Mouse (Mus musculus): Measurements from ENCODE around the gene Tns1. TPM values are rescaled to one million over a fixed set of nuclear protein-coding genes. Genes with fewer than 3 reads are reported as not detected.

Tns1 gene
- polyA plus RNA-seq, 1 experiment: 15.1 TPM

DNA sequence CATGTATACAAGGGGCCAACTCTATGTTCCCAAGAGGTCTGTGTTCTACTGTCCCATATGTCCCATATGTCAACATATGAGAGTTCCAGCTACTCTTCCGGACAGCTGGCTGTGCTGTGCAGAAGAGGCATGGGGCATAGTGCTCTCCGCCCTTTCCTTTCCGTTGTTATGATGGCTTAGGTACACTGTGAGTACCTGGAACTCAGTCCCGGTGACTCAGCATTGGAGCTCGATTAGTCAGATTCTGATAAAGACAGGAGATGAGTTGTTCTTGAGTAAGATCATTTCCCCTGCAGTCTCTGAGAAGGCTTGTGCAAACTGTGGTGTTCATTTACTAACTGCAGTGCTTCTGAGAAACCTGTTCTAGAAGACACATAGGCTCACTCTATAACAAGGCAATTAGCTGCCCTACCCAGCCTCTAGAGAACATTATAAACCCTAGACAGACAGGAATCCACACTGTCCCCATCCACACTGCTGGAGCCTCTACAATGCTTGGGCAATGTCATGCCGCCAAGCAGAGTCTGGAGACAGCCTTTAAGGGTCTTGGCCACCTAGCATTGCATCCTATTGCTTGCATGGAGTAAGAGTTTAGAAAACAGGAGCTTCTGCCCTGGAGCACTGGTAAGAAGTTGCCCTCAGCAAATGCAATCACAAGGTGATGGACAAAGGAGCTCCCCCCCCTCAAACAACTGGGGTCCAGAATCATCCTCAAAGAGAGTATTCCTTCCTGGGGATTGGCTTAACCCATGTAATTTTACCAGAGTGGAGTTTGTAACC, 25.0 kb upstream of the Tns1 start:
- no peak for TF ChIP-seq CTCF (IDR thresholded peaks at IDR 0.05; ENCODE audit: borderline replicate concordance, extremely low read depth, insufficient read depth, insufficient read length)
- TF ChIP-seq POLR2A (IDR thresholded peaks at IDR 0.05; ENCODE audit: borderline replicate concordance, extremely low read depth, insufficient read depth, insufficient read length, poor library complexity, severe bottlenecking): no peak
- DNase-seq (ENCODE audit: low read depth): no peak

DNA sequence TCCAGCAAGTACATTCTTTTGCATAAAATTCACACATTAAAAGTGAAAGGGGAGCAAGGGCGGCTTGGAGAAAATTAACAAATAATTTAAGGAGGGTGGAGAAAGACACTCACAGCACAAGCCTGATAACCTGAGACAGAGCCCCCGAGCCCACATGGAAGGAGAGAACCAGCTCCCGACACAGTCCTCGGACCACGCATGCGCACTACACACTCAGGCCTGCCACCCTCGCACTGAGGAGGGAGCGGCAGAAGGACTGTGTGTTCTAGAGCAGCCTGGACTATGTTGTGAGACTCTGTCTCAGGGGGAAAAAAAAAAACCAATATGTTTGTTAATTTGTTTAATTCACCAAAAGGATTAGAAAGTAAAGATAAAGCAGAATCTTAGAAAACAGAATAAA, 17.5 kb upstream of the Tns1 start:
- DNase-seq (ENCODE audit: low read depth): no peak
- TF ChIP-seq POLR2A (IDR thresholded peaks at IDR 0.05; ENCODE audit: borderline replicate concordance, extremely low read depth, insufficient read depth, insufficient read length, poor library complexity, severe bottlenecking): no peak
- no peak for TF ChIP-seq CTCF (IDR thresholded peaks at IDR 0.05; ENCODE audit: borderline replicate concordance, extremely low read depth, insufficient read depth, insufficient read length)

DNA sequence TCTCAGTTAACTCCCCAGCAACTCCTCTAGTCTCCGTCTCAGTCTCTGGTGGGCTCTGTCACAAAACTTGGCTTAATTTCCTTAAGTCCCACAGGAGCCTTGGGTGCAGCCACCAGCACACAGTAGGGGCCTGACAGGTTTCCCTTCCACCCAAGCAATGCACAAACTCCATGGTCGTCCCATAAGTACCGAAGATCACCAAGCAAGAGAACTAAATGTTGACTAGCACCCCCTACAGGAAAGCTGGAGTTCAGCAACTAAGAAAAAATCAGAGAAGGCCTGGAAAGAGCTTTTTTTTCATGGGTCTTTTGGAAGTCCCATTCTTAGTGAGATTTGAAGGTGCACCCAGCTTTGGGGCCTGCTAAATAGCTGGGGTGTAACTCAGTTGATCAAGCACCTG, 15.2 kb upstream of the Tns1 start:
- DNase-seq (ENCODE audit: low read depth): no peak
- TF ChIP-seq POLR2A (IDR thresholded peaks at IDR 0.05; ENCODE audit: borderline replicate concordance, extremely low read depth, insufficient read depth, insufficient read length, poor library complexity, severe bottlenecking) (no peak), CTCF (IDR thresholded peaks at IDR 0.05; ENCODE audit: borderline replicate concordance, extremely low read depth, insufficient read depth, insufficient read length) (peak; percentile 27; the same call in 1 of the 2 replicates)

DNA sequence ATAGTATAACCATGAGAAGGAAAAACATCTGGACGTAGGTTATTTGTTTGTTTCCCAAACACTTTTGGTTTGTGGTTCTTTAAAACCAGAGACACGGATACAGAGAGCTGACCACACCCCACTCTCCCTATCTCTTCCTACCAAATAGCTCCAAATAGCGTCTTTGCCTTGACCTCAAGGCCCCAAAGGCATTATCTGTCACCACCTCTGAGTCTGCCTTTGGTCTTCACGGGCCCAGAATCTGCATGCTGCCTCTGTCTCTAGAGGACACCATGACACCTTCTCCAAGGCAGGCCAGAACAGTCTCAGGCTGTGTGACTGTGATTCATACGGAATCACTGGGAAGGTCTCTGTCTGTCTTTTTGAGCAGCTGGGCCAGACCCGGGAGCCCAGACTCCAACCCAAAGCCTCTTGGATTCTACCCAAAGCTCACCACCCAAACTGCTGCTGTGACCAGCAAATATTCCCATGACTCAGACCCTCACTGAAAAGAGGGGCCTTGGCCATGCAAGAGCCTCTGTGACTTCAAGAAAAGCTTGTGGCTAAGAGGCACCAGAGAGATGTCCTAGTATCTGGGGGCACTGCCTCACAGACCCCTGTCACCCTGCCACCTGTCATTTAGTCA, 11.2 kb upstream of the Tns1 start:
- DNase-seq (ENCODE audit: low read depth): no peak
- TF ChIP-seq POLR2A (IDR thresholded peaks at IDR 0.05; ENCODE audit: borderline replicate concordance, extremely low read depth, insufficient read depth, insufficient read length, poor library complexity, severe bottlenecking): no peak

DNA sequence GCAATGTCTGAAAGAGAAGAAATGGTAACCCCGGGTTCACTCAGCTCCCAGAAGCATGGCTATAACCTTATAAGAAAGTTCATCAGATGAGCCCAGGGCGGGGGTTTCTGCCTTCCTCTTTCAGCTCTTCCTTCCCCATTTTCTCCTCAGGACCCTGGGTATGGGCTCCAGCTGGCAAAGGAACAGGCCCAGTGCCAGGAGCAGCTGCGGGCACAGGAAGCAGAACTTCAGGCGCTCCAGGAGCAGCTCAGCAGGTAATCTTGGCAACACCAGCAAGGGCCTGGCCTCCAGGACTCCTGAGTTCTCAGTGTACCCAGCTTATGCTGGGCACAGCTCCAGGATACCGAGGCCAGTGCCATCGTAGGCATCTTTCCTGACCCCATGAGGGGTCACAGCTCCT, 9.7 kb upstream of the Tns1 start:
- DNase-seq (ENCODE audit: low read depth): no peak
- TF ChIP-seq CTCF (IDR thresholded peaks at IDR 0.05; ENCODE audit: borderline replicate concordance, extremely low read depth, insufficient read depth, insufficient read length): no peak

DNA sequence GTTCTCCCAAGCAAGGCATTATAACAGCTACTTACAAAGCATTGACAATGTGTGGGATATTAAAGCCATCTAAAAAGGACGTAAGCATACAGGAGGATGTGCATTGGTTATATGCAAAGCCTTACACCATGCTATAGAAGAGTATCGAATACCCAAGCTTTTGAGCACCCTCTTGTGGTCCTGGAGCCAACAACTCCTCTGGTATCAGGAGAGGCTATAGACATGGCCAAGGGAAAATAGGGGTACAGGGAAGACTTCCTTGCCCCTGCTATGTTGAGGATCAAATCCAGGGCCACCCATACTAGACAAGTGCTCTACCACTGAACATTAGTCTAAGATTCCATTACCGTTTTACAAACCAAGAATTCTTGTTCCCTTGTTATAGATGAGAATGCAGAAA, 7.8 kb upstream of the Tns1 start:
- TF ChIP-seq POLR2A (IDR thresholded peaks at IDR 0.05; ENCODE audit: borderline replicate concordance, extremely low read depth, insufficient read depth, insufficient read length, poor library complexity, severe bottlenecking) (no peak), CTCF (IDR thresholded peaks at IDR 0.05; ENCODE audit: borderline replicate concordance, extremely low read depth, insufficient read depth, insufficient read length) (peak; percentile 32; the same call in 1 of the 2 replicates)
- DNase-seq (ENCODE audit: low read depth): no peak

DNA sequence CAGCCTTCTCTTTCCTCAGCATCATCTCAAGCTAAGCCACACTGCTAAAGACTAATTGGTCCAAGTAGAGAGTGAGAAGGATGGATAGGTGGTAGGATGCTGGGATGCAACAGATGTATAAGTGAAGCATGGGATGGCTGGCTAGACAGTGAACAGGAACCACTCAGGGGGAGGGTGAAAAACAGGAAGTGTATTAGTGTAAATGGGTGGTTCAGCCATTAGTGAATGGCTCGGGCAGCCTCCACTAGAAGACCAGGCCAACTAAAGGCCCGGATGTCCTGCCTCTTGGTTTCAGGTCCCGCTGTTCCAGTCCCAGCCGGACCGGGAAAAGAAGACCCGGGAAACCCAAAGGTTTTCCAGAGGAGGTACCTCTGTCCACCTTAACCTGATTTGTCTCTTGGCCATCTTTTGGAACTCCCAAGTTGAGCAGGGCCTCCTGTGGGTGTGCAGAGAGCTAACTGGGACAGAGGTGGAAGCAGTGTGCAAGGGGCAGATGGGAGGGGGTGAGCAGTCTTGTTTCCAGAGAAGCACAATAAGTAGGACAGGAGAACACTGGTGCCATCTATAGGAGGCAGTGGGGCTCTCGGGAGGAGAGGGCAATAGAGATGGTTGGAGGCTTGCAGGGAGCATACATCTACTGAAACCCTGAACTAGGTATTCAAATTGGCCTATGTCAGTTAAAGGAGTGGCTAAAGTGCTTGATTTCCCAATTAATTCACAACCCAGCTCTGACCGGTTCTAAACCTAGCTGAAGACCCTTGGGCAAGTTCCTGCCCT, 6.8 kb upstream of the Tns1 start:
- TF ChIP-seq CTCF (IDR thresholded peaks at IDR 0.05; ENCODE audit: borderline replicate concordance, extremely low read depth, insufficient read depth, insufficient read length): no peak
- no peak for TF ChIP-seq POLR2A (IDR thresholded peaks at IDR 0.05; ENCODE audit: borderline replicate concordance, extremely low read depth, insufficient read depth, insufficient read length, poor library complexity, severe bottlenecking)
- DNase-seq (ENCODE audit: low read depth): no peak

DNA sequence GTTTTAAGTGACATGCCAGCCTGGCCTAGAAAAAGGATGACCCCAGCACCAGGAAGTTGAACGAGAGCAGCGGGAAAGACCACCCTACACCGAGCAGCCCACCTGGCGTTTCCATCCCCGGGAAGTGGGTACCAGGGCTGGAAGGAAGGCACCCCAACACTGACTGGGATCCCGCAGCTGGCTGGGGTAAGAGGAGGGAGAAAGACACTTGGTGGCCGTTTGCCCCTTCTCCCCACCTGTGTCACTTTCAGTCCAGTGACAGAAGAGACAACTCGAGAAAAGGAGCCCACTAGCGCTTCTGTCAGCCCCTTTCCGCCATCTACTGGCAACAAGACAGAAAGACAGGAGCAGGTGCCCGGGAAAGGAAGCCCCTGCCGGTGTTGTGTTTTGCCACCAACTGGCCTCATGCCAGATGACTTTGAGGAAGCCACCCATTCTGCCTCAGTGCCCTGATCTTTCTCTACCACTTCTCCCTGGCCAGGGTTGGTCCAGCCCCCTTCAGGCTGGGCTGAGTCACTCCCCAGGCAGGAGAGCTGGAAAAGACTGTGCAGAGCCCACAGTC, 823 bp upstream of the Tns1 start, which contains the start of gene Rufy4:
Gene Rufy4 (plus strand): TSS at position 551 of the 562 bp plus-strand sequence.
- TF ChIP-seq POLR2A (IDR thresholded peaks at IDR 0.05; ENCODE audit: borderline replicate concordance, extremely low read depth, insufficient read depth, insufficient read length, poor library complexity, severe bottlenecking): no peak
- TF ChIP-seq CTCF (IDR thresholded peaks at IDR 0.05; ENCODE audit: borderline replicate concordance, extremely low read depth, insufficient read depth, insufficient read length): peak; percentile 90
- DNase-seq (ENCODE audit: low read depth): peak; percentile 89

DNA sequence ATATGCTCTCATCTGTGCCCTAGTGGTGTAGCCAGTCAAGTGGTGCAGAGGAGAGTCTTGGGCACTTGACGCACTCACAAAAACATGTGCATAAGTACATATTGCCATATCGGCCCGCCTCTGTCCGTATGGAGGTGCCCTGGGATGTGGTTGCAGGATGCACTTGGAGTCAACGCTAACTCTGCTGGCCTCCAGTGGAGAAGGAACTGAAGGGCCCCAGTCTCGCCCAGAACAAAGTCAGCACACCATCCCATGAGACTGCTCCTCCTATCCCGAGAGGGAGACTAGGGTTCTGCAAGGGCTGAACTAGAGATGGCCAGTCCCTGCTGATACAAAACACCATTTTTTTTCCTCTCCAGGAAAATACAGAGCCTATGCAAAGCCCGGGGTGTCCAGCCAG, 1.0 kb downstream of the Tns1 start:
- no peak for DNase-seq (ENCODE audit: low read depth)
- TF ChIP-seq POLR2A (IDR thresholded peaks at IDR 0.05; ENCODE audit: borderline replicate concordance, extremely low read depth, insufficient read depth, insufficient read length, poor library complexity, severe bottlenecking): no peak
- TF ChIP-seq CTCF (IDR thresholded peaks at IDR 0.05; ENCODE audit: borderline replicate concordance, extremely low read depth, insufficient read depth, insufficient read length): no peak

DNA sequence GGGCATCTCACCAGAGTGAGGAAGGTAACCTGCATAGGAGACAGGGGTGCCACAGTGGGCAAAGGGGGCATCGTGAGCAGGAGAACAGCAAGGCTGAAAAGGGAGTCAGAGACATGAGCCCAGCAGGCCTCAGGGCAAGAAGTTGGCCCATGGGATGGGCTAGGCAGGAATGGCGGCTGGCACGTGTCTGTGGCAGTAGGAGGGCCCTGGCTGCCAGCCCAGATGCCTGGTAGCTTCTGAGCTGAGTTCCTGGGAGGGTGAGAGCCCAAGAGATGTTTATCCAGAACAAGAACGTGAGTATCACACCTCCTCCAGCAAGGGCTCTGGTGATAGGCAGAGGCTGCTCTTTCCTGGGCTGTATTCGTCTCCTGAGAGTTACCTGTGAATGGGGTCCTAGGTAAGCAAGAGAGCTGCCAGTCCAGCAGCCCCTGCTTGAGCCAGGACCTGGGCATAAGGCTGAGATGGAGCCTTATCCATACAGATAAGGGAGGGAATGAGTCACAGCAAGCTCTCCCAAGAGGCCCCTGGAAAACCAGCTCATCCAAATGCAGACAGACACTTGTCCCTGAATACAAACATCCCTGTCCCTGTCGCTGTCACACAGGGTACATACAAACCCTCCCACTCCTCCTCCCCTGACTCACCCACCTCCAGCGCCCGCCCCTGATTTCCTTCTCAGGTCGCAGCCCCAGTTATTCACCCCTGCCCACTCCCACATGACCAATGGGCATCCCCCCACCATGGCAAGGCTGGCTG, 2.2 kb downstream of the Tns1 start:
- peak; percentile 85 for DNase-seq (ENCODE audit: low read depth)
- TF ChIP-seq POLR2A (IDR thresholded peaks at IDR 0.05; ENCODE audit: borderline replicate concordance, extremely low read depth, insufficient read depth, insufficient read length, poor library complexity, severe bottlenecking) (no peak), CTCF (IDR thresholded peaks at IDR 0.05; ENCODE audit: borderline replicate concordance, extremely low read depth, insufficient read depth, insufficient read length) (no peak)

DNA sequence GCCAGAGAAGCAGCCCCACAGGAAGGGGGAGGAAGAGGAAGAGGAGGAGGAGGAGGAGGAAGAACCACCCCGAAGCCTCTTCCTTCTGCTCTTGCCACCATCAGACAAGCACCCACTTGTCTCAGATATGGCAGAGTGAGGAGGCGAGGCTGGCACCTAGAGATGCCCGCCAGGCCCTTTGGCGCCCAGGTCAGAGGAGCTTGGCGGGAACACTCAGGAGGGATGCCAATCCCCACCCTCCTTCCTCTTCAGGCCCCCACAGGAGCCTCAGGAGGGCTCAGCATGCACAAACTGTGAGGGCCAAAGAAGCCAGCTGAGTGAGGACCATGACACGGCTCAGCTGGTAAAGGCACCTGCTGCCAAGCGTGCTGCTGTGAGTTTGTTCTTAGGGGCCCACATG, 3.1 kb downstream of the Tns1 start:
- DNase-seq (ENCODE audit: low read depth): no peak
- TF ChIP-seq CTCF (IDR thresholded peaks at IDR 0.05; ENCODE audit: borderline replicate concordance, extremely low read depth, insufficient read depth, insufficient read length) (no peak), POLR2A (IDR thresholded peaks at IDR 0.05; ENCODE audit: borderline replicate concordance, extremely low read depth, insufficient read depth, insufficient read length, poor library complexity, severe bottlenecking) (no peak)
